Mouse (Mus musculus) urinary bladder, postnatal 25 days (tissue): ENCODE measurements at regions not wholly inside any gene's neighbourhood (a gene's known extent, or its start where the extent isn't known, plus 50 kb on each side); places are given as distances from the start of the nearest gene placed in this dataset.

Experiments used
- DNase-seq: peaks from one replicate; pipeline ENCODE4 v3.0.0; 2022; ENCODE audit warnings: low spot score

DNA sequence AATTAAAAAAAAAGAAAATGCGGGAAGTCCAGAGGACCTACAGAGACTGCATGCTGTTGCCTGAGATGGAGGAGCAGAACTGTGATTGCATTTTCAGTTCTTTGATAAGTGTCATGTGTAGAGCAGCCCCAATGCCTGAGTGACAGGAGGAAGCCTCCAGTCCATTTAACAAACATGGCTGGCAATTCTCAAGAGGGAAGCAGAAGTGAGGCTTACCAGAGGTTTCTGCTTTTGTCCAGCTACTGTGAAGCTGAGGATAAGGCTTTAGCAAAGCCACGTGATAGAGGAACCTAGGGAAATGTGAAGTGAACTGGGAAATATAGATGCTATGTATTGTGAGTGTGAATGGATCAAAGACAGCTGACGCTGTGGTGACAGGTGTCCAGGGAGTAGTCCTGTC lies 56.6 kb downstream of the Sucnr1 start:
- no peak for DNase-seq

- no peak for DNase-seq
Measured at GRCm38 (mm10) chr3:60159865-60160264, 78.2 kb downstream of the Sucnr1 start.

GRCm38 (mm10) chr3:60167633-60168032 lies 86.0 kb downstream of the Sucnr1 start:
- DNase-seq = no peak

- DNase-seq = no peak
Measured at GRCm38 (mm10) chr3:60168135-60168926, 86.7 kb downstream of the Sucnr1 start.

DNA sequence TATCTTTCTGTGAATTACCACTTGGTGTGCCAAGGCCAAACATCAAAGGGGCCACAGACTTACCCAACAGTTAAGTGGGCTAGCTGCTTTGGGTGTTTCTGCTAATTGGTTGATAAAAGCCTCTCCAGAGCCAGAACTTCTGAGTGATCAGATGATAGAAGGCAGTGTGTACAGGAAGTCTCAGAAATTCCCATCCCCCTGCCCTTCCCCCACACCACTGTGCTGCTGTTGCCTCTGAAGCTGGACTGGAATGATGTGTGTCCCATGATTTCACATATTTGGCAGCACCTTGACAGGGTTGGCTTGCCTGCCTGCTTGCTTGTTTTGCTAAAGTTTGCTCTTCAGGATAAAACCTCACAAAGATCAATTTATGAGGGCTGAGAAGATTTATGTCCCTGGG lies 87.9 kb downstream of the Sucnr1 start:
- no peak for DNase-seq

GRCm38 (mm10) chr3:60184481-60184880 lies 102.8 kb downstream of the Sucnr1 start:
- DNase-seq = no peak

DNA sequence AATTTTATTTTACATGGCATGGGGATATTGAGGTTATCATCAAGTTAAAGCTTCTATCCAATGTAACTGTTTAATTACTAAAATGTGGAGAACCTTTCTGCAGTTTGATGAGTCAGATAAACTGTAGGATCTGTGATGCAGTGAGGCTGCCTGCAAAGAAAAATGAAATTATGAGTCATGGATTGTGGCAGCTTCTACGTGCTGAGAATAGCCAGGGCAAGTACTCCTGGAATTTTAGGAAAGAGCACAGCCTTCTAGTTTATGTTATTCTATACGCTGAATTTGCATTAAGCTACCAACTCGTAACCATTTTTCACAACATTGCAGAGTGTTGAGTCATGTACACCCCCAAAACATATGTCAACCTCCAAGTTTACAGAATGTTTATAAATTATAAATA lies 114.4 kb downstream of the Sucnr1 start:
- DNase-seq = no peak

GRCm38 (mm10) chr3:60207936-60208335 lies 126.3 kb downstream of the Sucnr1 start:
- no peak for DNase-seq

GRCm38 (mm10) chr3:60218938-60219337 lies 137.3 kb downstream of the Sucnr1 start:
- DNase-seq = no peak

- no peak for DNase-seq
Measured at GRCm38 (mm10) chr3:60240664-60241063, 159.0 kb downstream of the Sucnr1 start.

DNA sequence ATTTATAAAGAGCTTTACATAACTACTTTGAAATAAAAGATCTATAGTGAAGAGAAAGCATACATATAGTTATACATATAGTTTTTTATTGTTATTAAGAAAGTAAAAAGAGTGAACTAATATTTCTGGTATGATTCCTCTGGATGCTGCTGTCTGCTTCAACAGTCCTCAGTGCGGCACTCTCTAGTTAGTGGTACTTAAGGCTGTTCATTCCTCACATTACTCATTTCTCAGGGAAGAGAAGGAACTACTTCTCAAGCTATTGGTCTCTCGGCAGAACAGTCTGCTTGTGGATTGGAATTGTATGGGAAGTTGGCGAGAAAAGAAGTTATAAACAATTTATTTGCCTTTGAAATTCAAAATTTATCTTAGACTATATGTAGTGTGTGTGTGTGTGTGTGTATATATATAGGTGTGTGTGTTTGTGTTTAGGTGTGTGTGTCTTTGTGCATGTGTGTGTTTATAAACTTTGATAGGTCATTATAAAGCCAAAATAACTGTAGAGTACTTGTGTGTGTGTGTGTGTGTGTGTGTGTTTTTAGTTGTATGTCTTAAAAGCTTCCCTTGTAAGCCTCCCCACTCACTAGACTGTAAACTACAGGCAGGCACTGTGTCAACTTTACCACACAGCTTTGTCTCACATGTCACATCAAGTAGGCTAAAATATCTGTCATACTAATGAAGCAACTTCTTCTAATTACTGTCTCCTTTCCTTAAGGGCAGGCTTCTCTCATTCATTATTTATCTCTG lies 185.2 kb downstream of the Sucnr1 start:
- DNase-seq = no peak

GRCm38 (mm10) chr3:60267416-60268174 lies 185.9 kb downstream of the Sucnr1 start:
- DNase-seq = no peak

DNA sequence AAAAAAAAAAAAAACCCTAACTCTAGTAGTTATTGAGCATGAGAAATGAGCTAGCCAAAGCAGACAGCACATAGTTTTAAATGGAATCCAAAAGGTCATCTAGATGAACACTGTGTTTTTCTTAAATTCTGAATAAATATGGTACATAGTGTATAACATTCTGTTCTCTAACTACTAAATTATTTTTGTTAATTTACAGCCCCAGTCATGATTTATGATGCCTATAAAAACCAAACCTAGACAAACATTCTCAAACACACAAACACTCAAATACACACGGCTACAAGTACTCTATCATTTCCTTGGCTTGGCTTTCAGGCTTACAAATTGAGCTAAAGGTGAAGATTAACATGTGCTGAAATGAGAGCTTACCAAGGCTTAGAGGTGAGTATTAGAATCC lies 188.8 kb downstream of the Sucnr1 start:
- no peak for DNase-seq

- no peak for DNase-seq
Measured at GRCm38 (mm10) chr3:60273744-60274143, 192.1 kb downstream of the Sucnr1 start.

DNA sequence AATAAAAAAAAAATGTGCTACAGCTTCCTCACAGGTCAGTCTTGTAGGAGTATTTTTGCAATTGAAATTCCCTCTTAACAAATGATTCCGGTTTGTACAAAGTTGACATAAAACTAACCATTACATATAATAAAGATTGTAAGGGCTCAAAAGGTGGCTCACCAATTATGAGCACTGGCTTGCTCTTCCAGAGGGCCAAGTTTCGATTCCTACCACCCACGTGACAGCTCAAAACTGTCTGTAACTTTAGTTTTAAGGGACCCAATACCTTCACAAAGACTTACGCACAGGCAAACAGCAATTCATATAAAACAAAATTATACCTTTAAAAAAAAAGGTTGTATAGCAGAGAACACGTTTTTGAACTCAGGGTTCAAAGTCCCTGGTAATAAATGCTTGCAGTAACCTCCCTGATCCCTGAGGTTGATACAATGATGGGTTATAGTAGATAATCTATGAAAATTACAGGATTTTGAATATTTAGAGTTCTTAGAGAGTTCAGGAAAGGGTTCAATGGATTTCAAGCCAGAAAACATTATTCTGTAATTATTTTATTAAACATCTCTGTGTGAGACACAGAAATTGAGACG lies 193.7 kb downstream of the Sucnr1 start:
- no peak for DNase-seq

GRCm38 (mm10) chr3:60277791-60278190 lies 194.8 kb upstream of the Mbnl1 start:
- DNase-seq = no peak

- no peak for DNase-seq
Measured at GRCm38 (mm10) chr3:60281229-60281628, 191.4 kb upstream of the Mbnl1 start.

- no peak for DNase-seq
Measured at GRCm38 (mm10) chr3:60281959-60282495, 190.6 kb upstream of the Mbnl1 start.

- no peak for DNase-seq
Measured at GRCm38 (mm10) chr3:60292142-60292541, 180.5 kb upstream of the Mbnl1 start.

DNA sequence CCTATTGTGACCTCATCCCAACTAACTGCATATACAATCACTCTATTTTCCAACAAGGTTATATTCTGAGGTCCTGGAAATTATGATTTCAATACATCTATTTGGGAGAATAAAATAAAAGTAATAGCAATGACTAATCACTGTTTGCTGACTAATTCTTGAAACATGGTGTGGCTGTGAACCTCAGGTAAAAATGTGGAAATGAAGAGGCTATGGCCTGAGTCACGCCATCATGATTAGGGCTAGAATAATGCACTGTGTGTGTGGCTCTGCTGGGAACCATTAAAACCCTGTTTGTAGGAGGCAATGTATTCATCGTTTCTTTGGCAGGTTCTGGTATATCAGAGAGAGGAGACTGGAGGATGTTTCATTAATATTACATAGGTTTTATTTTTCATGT lies 179.7 kb upstream of the Mbnl1 start:
- DNase-seq = no peak

DNA sequence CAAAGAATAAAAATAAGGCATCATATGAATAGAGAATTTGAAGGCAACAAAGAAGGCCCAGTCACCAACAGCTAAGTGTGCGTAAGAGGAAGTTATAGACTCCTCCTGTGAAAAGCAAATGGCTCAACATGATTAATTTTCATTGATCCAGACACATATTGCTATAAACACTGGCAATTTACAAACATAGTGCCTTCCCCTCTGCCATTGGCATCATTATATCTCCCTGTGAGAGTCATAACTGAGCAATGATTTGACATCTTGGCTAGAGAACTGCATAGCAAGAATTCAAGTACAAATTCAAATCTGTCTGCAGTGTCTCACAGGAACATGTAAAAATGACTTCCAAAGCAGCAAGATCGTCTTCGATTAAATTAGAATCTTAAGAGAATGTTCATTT lies 167.2 kb upstream of the Mbnl1 start:
- no peak for DNase-seq

- no peak for DNase-seq
Measured at GRCm38 (mm10) chr3:60310402-60310801, 162.2 kb upstream of the Mbnl1 start.
